Mouse (Mus musculus): ENCODE results near the gene Kdelc2. TPM values are rescaled to one million over a fixed set of nuclear protein-coding genes. Genes with fewer than 3 reads are reported as not detected.

Kdelc2 gene
- polyA plus RNA-seq, 1 experiment from 2014 or later, result 21.6 TPM

GRCm38 (mm10) chr9:53350331-53350730 lies 33.5 kb upstream of the Kdelc2 start:
- Histone ChIP-seq H3K4me1 (no peaks in the 10 kb centered on the region), H3K27me3 (replicated peaks) (no peaks in the 10 kb centered on the region), H3K9me3 (no peaks in the 10 kb centered on the region; the same call in 1 of the 2 replicates), H3K27ac (replicated peaks) (no peak overlapping the region), H3K4me3 (no peak overlapping the region), H3K9ac (no peak overlapping the region), H3K36me3 (no peaks in the 10 kb centered on the region), H3K4me2 (no peak overlapping the region)
- no peak for ATAC-seq (ENCODE audit: extremely low read depth, insufficient number of reproducible peaks, low FRiP score, low TSS enrichment)
- WGBS, result 76% methylated on average over 2 of the region's 2 CpGs

- no peak for ATAC-seq (ENCODE audit: extremely low read depth, insufficient number of reproducible peaks, low FRiP score, low TSS enrichment)
- Histone ChIP-seq H3K36me3 (no peaks in the 10 kb centered on the region), H3K4me1 (no peaks in the 10 kb centered on the region), H3K27me3 (replicated peaks) (no peaks in the 10 kb centered on the region), H3K9me3 (no peaks in the 10 kb centered on the region; the same call in 1 of the 2 replicates), H3K27ac (replicated peaks) (no peak overlapping the region), H3K9ac (no peak overlapping the region), H3K4me3 (no peak overlapping the region), H3K4me2 (no peak overlapping the region)
- WGBS, result 83% methylated on average over 6 of the region's 6 CpGs
These were observed 31.9 kb upstream of the Kdelc2 start for GRCm38 (mm10) chr9:53351899-53352298.

GRCm38 (mm10) chr9:53353161-53353560 lies 30.7 kb upstream of the Kdelc2 start:
- Histone ChIP-seq H3K36me3 (no peaks in the 10 kb centered on the region), H3K9me3 (no peaks in the 10 kb centered on the region; the same call in 1 of the 2 replicates), H3K27me3 (replicated peaks) (no peaks in the 10 kb centered on the region), H3K4me3 (no peak overlapping the region), H3K4me2 (no peak overlapping the region), H3K4me1 (no peaks in the 10 kb centered on the region), H3K9ac (no peak overlapping the region), H3K27ac (replicated peaks) (no peak overlapping the region)
- no peak for ATAC-seq (ENCODE audit: extremely low read depth, insufficient number of reproducible peaks, low FRiP score, low TSS enrichment)
- 78% methylated on average over 5 of the region's 5 CpGs for WGBS

GRCm38 (mm10) chr9:53356219-53357155 lies 27.3 kb upstream of the Kdelc2 start:
- H3K9me3 ChIP-seq, result no peaks in the 10 kb centered on the region
- H3K4me1 ChIP-seq, result no peaks in the 10 kb centered on the region
- H3K9ac ChIP-seq, result no peak overlapping the region
- no peak overlapping the region for H3K27ac ChIP-seq (replicated peaks)
- 41% methylated on average over 14 of the region's 14 CpGs for WGBS
- H3K4me2 ChIP-seq, result 0 out of 2 replicates have a peak overlapping the region, but pooled peaks have one; percentile 3
- no peak overlapping the region for H3K4me3 ChIP-seq
- no peaks in the 10 kb centered on the region for H3K27me3 ChIP-seq (replicated peaks)
- H3K36me3 ChIP-seq, result no peaks in the 10 kb centered on the region
- no peak for ATAC-seq (ENCODE audit: extremely low read depth, insufficient number of reproducible peaks, low FRiP score, low TSS enrichment)

GRCm38 (mm10) chr9:53371339-53371738 lies 12.5 kb upstream of the Kdelc2 start:
- Histone ChIP-seq H3K27me3 (replicated peaks) (no peaks in the 10 kb centered on the region), H3K27ac (replicated peaks) (no peak overlapping the region), H3K9ac (no peak overlapping the region), H3K4me3 (no peak overlapping the region), H3K36me3 (no peaks in the 10 kb centered on the region), H3K4me2 (no peak overlapping the region), H3K4me1 (no peaks in the 10 kb centered on the region), H3K9me3 (no peaks in the 10 kb centered on the region)
- WGBS, result 35% methylated on average over 3 of the region's 3 CpGs
- ATAC-seq (ENCODE audit: extremely low read depth, insufficient number of reproducible peaks, low FRiP score, low TSS enrichment), result no peak

- H3K27ac ChIP-seq (replicated peaks), result peak overlapping the region; percentile 54; the same call in 1 of the 2 replicates
- 49% methylated on average over 4 of the region's 4 CpGs for WGBS
- no peaks in the 10 kb centered on the region for H3K36me3 ChIP-seq
- no peak for ATAC-seq (ENCODE audit: extremely low read depth, insufficient number of reproducible peaks, low FRiP score, low TSS enrichment)
- no peak overlapping the region for H3K9ac ChIP-seq
- no peaks in the 10 kb centered on the region for H3K27me3 ChIP-seq (replicated peaks)
- peaks cover 6% of the 10 kb centered on the region for H3K4me1 ChIP-seq
- no peak overlapping the region for H3K4me3 ChIP-seq
- no peaks in the 10 kb centered on the region for H3K9me3 ChIP-seq
- no peak overlapping the region for H3K4me2 ChIP-seq
These were observed 7.9 kb upstream of the Kdelc2 start for GRCm38 (mm10) chr9:53375907-53376306.

GRCm38 (mm10) chr9:53376820-53377219 lies 7.0 kb upstream of the Kdelc2 start:
- Histone ChIP-seq H3K27ac (replicated peaks) (no peak overlapping the region), H3K4me1 (peaks cover 6% of the 10 kb centered on the region), H3K9ac (no peak overlapping the region), H3K9me3 (no peaks in the 10 kb centered on the region), H3K4me2 (no peak overlapping the region), H3K27me3 (replicated peaks) (no peaks in the 10 kb centered on the region), H3K36me3 (no peaks in the 10 kb centered on the region), H3K4me3 (no peak overlapping the region)
- 76% methylated on average over 13 of the region's 13 CpGs for WGBS
- ATAC-seq (ENCODE audit: extremely low read depth, insufficient number of reproducible peaks, low FRiP score, low TSS enrichment), result no peak

- no peaks in the 10 kb centered on the region for H3K27me3 ChIP-seq (replicated peaks)
- 32% methylated on average over 5 of the region's 5 CpGs for WGBS
- no peak overlapping the region for H3K4me3 ChIP-seq
- H3K27ac ChIP-seq (replicated peaks), result 0 out of 2 replicates have a peak overlapping the region, but pooled peaks have one; percentile 21
- peaks cover 6% of the 10 kb centered on the region for H3K4me1 ChIP-seq
- ATAC-seq (ENCODE audit: extremely low read depth, insufficient number of reproducible peaks, low FRiP score, low TSS enrichment), result no peak
- no peaks in the 10 kb centered on the region for H3K36me3 ChIP-seq
- no peak overlapping the region for H3K9ac ChIP-seq
- no peaks in the 10 kb centered on the region for H3K9me3 ChIP-seq
- no peak overlapping the region for H3K4me2 ChIP-seq
These were observed 6.2 kb upstream of the Kdelc2 start for GRCm38 (mm10) chr9:53377597-53377996.

- H3K36me3 ChIP-seq, result no peaks in the 10 kb centered on the region
- no peak for ATAC-seq (ENCODE audit: extremely low read depth, insufficient number of reproducible peaks, low FRiP score, low TSS enrichment)
- no peak overlapping the region for H3K9ac ChIP-seq
- H3K27me3 ChIP-seq (replicated peaks), result no peaks in the 10 kb centered on the region
- WGBS, result 78% methylated on average over 3 of the region's 3 CpGs
- no peak overlapping the region for H3K4me3 ChIP-seq
- H3K4me1 ChIP-seq, result peaks cover 6% of the 10 kb centered on the region
- H3K27ac ChIP-seq (replicated peaks), result 0 out of 2 replicates have a peak overlapping the region, but pooled peaks have one; percentile 21
- H3K4me2 ChIP-seq, result no peak overlapping the region
- no peaks in the 10 kb centered on the region for H3K9me3 ChIP-seq
These were observed 5.7 kb upstream of the Kdelc2 start for GRCm38 (mm10) chr9:53378171-53378570.

- Histone ChIP-seq H3K27ac (replicated peaks) (no peak overlapping the region), H3K4me2 (no peak overlapping the region), H3K4me3 (no peak overlapping the region), H3K36me3 (no peaks in the 10 kb centered on the region), H3K4me1 (peaks cover 14% of the 10 kb centered on the region), H3K9me3 (no peaks in the 10 kb centered on the region), H3K9ac (no peak overlapping the region), H3K27me3 (replicated peaks) (no peaks in the 10 kb centered on the region)
- no peak for ATAC-seq (ENCODE audit: extremely low read depth, insufficient number of reproducible peaks, low FRiP score, low TSS enrichment)
- 53% methylated on average over 2 of the region's 2 CpGs for WGBS
These were observed 3.2 kb upstream of the Kdelc2 start for GRCm38 (mm10) chr9:53380595-53380994.

GRCm38 (mm10) chr9:53381113-53381615 lies 2.7 kb upstream of the Kdelc2 start:
- peaks cover 15% of the 10 kb centered on the region for H3K4me1 ChIP-seq
- 76% methylated on average over 5 of the region's 5 CpGs for WGBS
- no peaks in the 10 kb centered on the region for H3K36me3 ChIP-seq
- H3K9ac ChIP-seq, result no peak overlapping the region
- no peak for ATAC-seq (ENCODE audit: extremely low read depth, insufficient number of reproducible peaks, low FRiP score, low TSS enrichment)
- no peak overlapping the region for H3K4me2 ChIP-seq
- no peak overlapping the region for H3K4me3 ChIP-seq
- H3K27me3 ChIP-seq (replicated peaks), result no peaks in the 10 kb centered on the region
- no peaks in the 10 kb centered on the region for H3K9me3 ChIP-seq
- no peak overlapping the region for H3K27ac ChIP-seq (replicated peaks)

Data from heart, embryonic 13.5 days (tissue).